Mouse (Mus musculus) heart, adult 2 months (tissue): ENCODE results near the gene Rab17.

Experiments
- CTCF ChIP-seq: fragments of 200-600 bp; IDR thresholded peaks from 2 replicates; pipeline ENCODE4 v1.8.1; 2022; ENCODE audit warnings: antibody characterized with exemption, mild to moderate bottlenecking, moderate library complexity
- EP300 ChIP-seq: fragments of 200-500 bp; IDR thresholded peaks from 2 replicates; pipeline ENCODE4 v1.6.1; 2011; ENCODE audit warnings: low read depth, low read length, control low read depth; ENCODE audit not compliant: insufficient read depth
- POLR2A ChIP-seq: fragments of 200-500 bp; IDR thresholded peaks from 2 replicates; pipeline ENCODE4 v1.6.1; 2011; ENCODE audit warnings: mild to moderate bottlenecking, low read depth, low read length, control low read depth; ENCODE audit not compliant: insufficient read depth

DNA sequence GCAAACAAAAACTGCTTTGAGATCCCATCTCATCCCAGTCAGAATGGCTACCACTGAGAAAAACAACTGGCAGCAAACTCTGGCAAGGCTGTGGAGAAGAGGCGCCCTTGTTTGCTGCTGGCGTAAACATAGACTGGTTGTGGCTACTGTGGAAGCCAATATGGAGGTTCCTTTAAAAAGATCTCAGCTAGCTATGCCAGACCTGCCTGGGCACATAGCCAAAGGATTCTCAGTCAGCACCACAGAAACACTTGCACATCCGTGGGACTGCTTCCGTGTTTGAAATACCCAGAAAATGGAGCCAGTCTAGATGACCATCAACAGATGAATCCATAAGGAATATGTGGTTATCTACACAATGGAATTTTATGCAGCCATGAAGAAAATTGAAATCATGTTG lies 43.4 kb downstream of the Rab17 start:
- TF ChIP-seq EP300 (no peak), CTCF (no peak), POLR2A (no peak)
